Mouse (Mus musculus): ENCODE measurements around the gene 3110009E18Rik. TPM values are rescaled to one million over a fixed set of nuclear protein-coding genes. Genes with fewer than 3 reads are reported as not detected.

3110009E18Rik gene
- polyA plus RNA-seq (2015; fragmentation: Nextera tagmentation; extraction: Ambion mirVana), result 10.7 and 12.5 TPM in 2 replicates

- peak within 1 kb of the TSS; percentile 91 for H3K27ac ChIP-seq (ENCODE audit: low read length)
- H3K4me3 ChIP-seq (ENCODE audit: low read depth, low read length), result peak within 1 kb of the TSS; percentile 51
- peak within 1 kb of the TSS; percentile 39 for H3K9ac ChIP-seq (replicated peaks; ENCODE audit: low read depth)
- H3K4me2 ChIP-seq (replicated peaks; ENCODE audit: low read depth, low read length), result peak within 1 kb of the TSS; percentile 71
- no peaks in the 10 kb centered on the region for H3K27me3 ChIP-seq (replicated peaks; ENCODE audit: insufficient read depth, low read length)
- DNase-seq (ENCODE audit: low spot score) (peak; percentile 99), ATAC-seq (peak; percentile 96)
- under 1% methylated on average over 50 of the region's 52 CpGs for whole genome bisulfite sequencing
- peaks cover 3% of the 10 kb centered on the region; the same call in 1 of the 2 replicates for H3K36me3 ChIP-seq (ENCODE audit: insufficient read depth, low read length)
- peaks cover 13% of the 10 kb centered on the region; the same call in 1 of the 2 replicates for H3K4me1 ChIP-seq (ENCODE audit: insufficient read depth, low read depth, low read length)
- TF ChIP-seq CTCF (IDR thresholded peaks at IDR 0.05), result peak; percentile 44
- TF ChIP-seq EP300 (IDR thresholded peaks at IDR 0.05), result peak; percentile 47; the same call in 1 of the 2 replicates
- no peaks in the 10 kb centered on the region for H3K9me3 ChIP-seq (ENCODE audit: low read length)
Measured at GRCm38 (mm10) chr1:120120969-120121811, at the start of gene 3110009E18Rik, which contains the start of gene Dbi. TSS of gene 3110009E18Rik (plus strand) at chr1:120121187. TSS of gene Dbi (minus strand) at chr1:120121078.

- no peaks in the 10 kb centered on the region for H3K9me3 ChIP-seq (ENCODE audit: low read length)
- ATAC-seq (peak; percentile 10), DNase-seq (ENCODE audit: low spot score) (peak; percentile 66)
- H3K4me3 ChIP-seq (ENCODE audit: low read depth, low read length), result peak overlapping the region; percentile 10
- no peak for TF ChIP-seq CTCF (IDR thresholded peaks at IDR 0.05)
- TF ChIP-seq EP300 (IDR thresholded peaks at IDR 0.05), result peak; percentile 14; the same call in 1 of the 2 replicates
- WGBS, result 5% methylated on average over 16 of the region's 16 CpGs
- H3K9ac ChIP-seq (replicated peaks; ENCODE audit: low read depth), result peak overlapping the region; percentile 1; the same call in 1 of the 2 replicates
- peak overlapping the region; percentile 54 for H3K4me2 ChIP-seq (replicated peaks; ENCODE audit: low read depth, low read length)
- H3K4me1 ChIP-seq (ENCODE audit: insufficient read depth, low read depth, low read length), result peaks cover 25% of the 10 kb centered on the region
- H3K27ac ChIP-seq (ENCODE audit: low read length), result peak overlapping the region; percentile 48
- no peaks in the 10 kb centered on the region for H3K36me3 ChIP-seq (ENCODE audit: insufficient read depth, low read length)
- H3K27me3 ChIP-seq (replicated peaks; ENCODE audit: insufficient read depth, low read length), result no peaks in the 10 kb centered on the region
Measured at GRCm38 (mm10) chr1:120072900-120073299, 48.1 kb upstream of the 3110009E18Rik start.

DNA sequence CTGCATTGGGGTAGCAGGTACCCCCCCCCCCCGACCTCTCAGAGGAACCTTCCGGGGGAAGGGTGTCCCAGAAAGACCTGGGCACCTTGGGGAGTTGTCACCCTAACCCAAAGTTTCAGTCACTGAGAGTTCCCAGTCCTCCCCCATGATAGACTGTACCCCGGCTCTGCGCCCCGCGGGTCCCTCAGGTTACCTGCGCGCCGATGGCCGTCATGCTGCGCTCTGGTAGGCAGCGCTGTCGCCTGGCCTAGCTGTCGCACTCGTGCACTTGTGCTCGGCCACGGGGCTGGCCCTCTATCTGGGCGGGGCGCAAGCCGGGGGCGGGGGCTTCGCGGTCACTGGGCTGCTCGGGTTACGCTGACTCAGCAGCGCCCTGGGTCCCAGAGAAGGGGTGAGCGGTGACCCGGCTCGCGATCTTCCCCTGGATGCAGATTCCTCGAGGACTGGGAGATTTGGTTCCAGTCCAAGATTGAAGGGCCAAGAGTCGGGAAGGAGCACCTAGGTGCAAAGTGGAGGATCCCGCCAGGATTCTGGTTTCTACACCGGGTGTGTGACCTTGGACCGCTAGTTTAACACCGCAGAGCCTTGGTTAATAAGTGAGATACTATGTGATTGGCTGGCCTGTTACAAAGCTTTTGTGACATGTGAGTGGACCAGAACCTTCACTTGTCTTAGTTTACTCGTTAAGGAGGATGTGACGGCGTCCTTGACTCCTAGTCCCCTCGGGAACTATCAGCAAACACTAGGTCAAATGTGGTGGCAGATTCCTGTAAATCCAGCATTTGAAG, 47.3 kb upstream of the 3110009E18Rik start, which contains the start of gene Tmem37:
Gene Tmem37, minus strand, starts transcription at position 556 of the 788 bp plus-strand sequence.
- peaks cover 25% of the 10 kb centered on the region for H3K4me1 ChIP-seq (ENCODE audit: insufficient read depth, low read depth, low read length)
- ATAC-seq (peak; percentile 79), DNase-seq (ENCODE audit: low spot score) (peak; percentile 79)
- 3% methylated on average over 40 of the region's 40 CpGs for WGBS
- peak within 1 kb of the TSS; percentile 10 for H3K4me3 ChIP-seq (ENCODE audit: low read depth, low read length)
- peak within 1 kb of the TSS; percentile 1; the same call in 1 of the 2 replicates for H3K9ac ChIP-seq (replicated peaks; ENCODE audit: low read depth)
- TF ChIP-seq CTCF (IDR thresholded peaks at IDR 0.05) (no peak), EP300 (IDR thresholded peaks at IDR 0.05) (no peak; the same call in 1 of the 2 replicates)
- peak within 1 kb of the TSS; percentile 48 for H3K27ac ChIP-seq (ENCODE audit: low read length)
- no peaks in the 10 kb centered on the region for H3K36me3 ChIP-seq (ENCODE audit: insufficient read depth, low read length)
- H3K27me3 ChIP-seq (replicated peaks; ENCODE audit: insufficient read depth, low read length), result no peaks in the 10 kb centered on the region
- H3K4me2 ChIP-seq (replicated peaks; ENCODE audit: low read depth, low read length), result peak within 1 kb of the TSS; percentile 54
- no peaks in the 10 kb centered on the region for H3K9me3 ChIP-seq (ENCODE audit: low read length)

DNA sequence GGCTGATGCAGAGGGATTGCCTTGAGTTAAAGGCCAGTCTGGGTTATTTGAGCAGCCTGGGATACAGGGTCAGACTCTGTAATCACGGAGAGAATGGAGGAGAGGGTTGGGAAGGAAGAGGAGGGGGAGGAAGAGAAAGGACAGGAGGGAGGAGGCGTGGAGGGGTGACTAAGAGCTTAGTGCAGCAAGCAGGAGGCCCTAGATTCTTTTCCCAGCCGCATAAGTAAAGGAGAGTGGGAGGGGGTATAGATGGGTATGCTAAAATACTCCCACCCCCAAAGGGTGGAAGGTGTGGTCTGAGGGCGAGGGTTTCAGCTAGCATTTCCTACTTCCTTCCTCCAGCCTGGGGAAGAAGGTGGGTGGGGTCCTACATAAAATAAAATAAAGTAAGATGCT, 46.7 kb upstream of the 3110009E18Rik start:
- ATAC-seq (peak; percentile 16), DNase-seq (ENCODE audit: low spot score) (peak; percentile 47)
- TF ChIP-seq EP300 (IDR thresholded peaks at IDR 0.05) (peak; percentile 55; the same call in 1 of the 2 replicates), CTCF (IDR thresholded peaks at IDR 0.05) (no peak)
- Histone ChIP-seq H3K27ac (ENCODE audit: low read length) (peak overlapping the region; percentile 48; the same call in 1 of the 2 replicates), H3K9ac (replicated peaks; ENCODE audit: low read depth) (no peak overlapping the region), H3K27me3 (replicated peaks; ENCODE audit: insufficient read depth, low read length) (no peaks in the 10 kb centered on the region), H3K9me3 (ENCODE audit: low read length) (no peaks in the 10 kb centered on the region), H3K4me3 (ENCODE audit: low read depth, low read length) (no peak overlapping the region), H3K36me3 (ENCODE audit: insufficient read depth, low read length) (no peaks in the 10 kb centered on the region), H3K4me1 (ENCODE audit: insufficient read depth, low read depth, low read length) (peaks cover 25% of the 10 kb centered on the region), H3K4me2 (replicated peaks; ENCODE audit: low read depth, low read length) (peak overlapping the region; percentile 54)
- WGBS, result 16% methylated on average over 3 of the region's 4 CpGs

- H3K27me3 ChIP-seq (replicated peaks; ENCODE audit: insufficient read depth, low read length), result no peaks in the 10 kb centered on the region
- no peak for TF ChIP-seq CTCF (IDR thresholded peaks at IDR 0.05)
- TF ChIP-seq EP300 (IDR thresholded peaks at IDR 0.05), result no peak
- no peak overlapping the region for H3K9ac ChIP-seq (replicated peaks; ENCODE audit: low read depth)
- WGBS, result 46% methylated on average over 4 of the region's 4 CpGs
- ATAC-seq (peak; percentile 5; the same call in 1 of the 2 replicates), DNase-seq (ENCODE audit: low spot score) (no peak)
- H3K4me2 ChIP-seq (replicated peaks; ENCODE audit: low read depth, low read length), result no peak overlapping the region
- H3K9me3 ChIP-seq (ENCODE audit: low read length), result no peaks in the 10 kb centered on the region
- peaks cover 25% of the 10 kb centered on the region for H3K4me1 ChIP-seq (ENCODE audit: insufficient read depth, low read depth, low read length)
- no peak overlapping the region for H3K4me3 ChIP-seq (ENCODE audit: low read depth, low read length)
- H3K27ac ChIP-seq (ENCODE audit: low read length), result peak overlapping the region; percentile 48
- H3K36me3 ChIP-seq (ENCODE audit: insufficient read depth, low read length), result no peaks in the 10 kb centered on the region
Measured at GRCm38 (mm10) chr1:120074931-120075330, 46.1 kb upstream of the 3110009E18Rik start.

Measured in lung, postnatal 0 days (tissue).